In the genomic region with DNA sequence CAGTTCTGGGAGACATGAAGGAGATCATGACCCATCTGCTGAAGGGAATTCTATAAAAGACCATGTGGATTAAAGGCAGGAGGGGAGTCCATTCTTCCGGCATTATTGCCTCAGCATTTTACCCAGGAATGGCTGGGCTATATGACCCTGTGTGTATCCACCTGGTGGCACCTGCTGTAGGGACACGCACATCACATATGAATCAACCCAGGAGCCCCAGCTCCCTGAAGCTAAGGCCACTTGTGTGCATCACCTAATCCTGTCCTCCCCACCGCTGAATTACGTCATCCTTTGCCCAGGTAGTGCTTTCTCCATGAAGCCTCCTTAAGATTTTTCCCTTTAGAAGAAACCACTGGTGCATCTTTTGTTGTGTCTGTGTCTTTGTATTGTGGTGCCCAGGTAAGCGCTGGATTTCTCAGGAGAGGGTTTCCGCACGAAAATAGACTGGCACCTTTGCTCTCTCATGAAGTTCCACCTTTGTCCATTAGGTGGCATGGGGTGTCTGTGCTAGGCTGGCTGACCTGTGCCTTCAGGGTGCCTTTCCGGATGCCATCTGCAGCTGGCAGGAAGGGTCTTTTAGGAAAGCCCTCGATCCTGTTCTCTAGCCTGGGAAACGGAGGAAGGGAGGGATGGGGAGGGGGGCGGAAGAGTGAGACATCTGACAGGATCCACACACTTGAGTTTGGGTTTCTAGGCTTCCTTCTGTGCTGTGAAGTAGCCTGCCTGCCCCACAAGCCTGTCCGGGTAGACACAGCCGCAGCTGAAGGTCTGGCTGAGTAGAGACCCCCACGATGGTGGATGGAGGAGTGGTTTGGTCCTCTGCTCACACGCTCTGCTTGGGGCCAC, we compare ENCODE assay signal across 7 mouse cellular contexts. TPM values are rescaled to one million over a fixed set of nuclear protein-coding genes. Genes with fewer than 3 reads are reported as not detected.
DNase-seq lines count a peak whose midpoint lies in the region; ATAC-seq lines count a peak whose summit lies in the region.

No protein-coding gene starts in this region.

- ATAC-seq in erythroid progenitor cell, adult 5-6 weeks (replicated peaks; ENCODE audit: low FRiP score, poor library complexity, severe bottlenecking), result peak; percentile 70
- peak; percentile 63 to 68 for ATAC-seq in hematopoietic stem cell, adult 5-6 weeks (replicated peaks in 1 of 2; ENCODE audit: insufficient read depth in 1 of 2, low FRiP score in 2 of 2, low TSS enrichment in 1 of 2, low read depth in 1 of 2, poor library complexity in 2 of 2, severe bottlenecking in 2 of 2)

- peak; percentile 73 for DNase-seq in MN1 (ENCODE audit: low spot score)
- peak; percentile 73 for DNase-seq in c-Kit-positive CD71-negative TER-119-negative erythroid progenitor cells, embryonic 14.5 days (ENCODE audit: low read depth)
- peak; percentile 70 to 74 for DNase-seq in layer of hippocampus, postnatal 10 days (ENCODE audit: low spot score in 2 of 2)
- DNase-seq in lung, postnatal 4 days, result peak; percentile 71 to 86
- peak; percentile 59 for DNase-seq in right cerebral cortex, postnatal 14 days

RNA-seq across cellular contexts. Expression of a gene that starts 1.4 kb away (rescaled TPM):
- total RNA-seq in erythroid progenitor cell, adult 5-6 weeks (2015; ENCODE audit: low replicate concordance), result 55.1 and 59.1 TPM in 2 replicates
- total RNA-seq in erythroid progenitor cell, adult 5-6 weeks (2017; ENCODE audit: low replicate concordance), result 48.8 and 49.1 TPM in 2 replicates
- 101 and 126 TPM in 2 replicates for total RNA-seq in hematopoietic stem cell, adult 5-6 weeks (2017)
- total RNA-seq in layer of hippocampus, postnatal 10 days (2021), result 100 to 1,000 TPM; 424 to 481 TPM

RNA-seq across cellular contexts. Expression of a gene that starts 2.3 kb away (rescaled TPM):
- not detected in 2 replicates for total RNA-seq in erythroid progenitor cell, adult 5-6 weeks (2015; ENCODE audit: low replicate concordance)
- not detected in 2 replicates for total RNA-seq in erythroid progenitor cell, adult 5-6 weeks (2017; ENCODE audit: low replicate concordance)
- 0.06 and 0.20 TPM in 2 replicates for total RNA-seq in hematopoietic stem cell, adult 5-6 weeks (2017)
- total RNA-seq in layer of hippocampus, postnatal 10 days (2021), result 1 to 10 TPM; 4.7 to 5.4 TPM

RNA-seq across cellular contexts. Expression of a gene that starts 7.3 kb away (rescaled TPM):
- not detected in 2 replicates for total RNA-seq in erythroid progenitor cell, adult 5-6 weeks (2015; ENCODE audit: low replicate concordance)
- total RNA-seq in erythroid progenitor cell, adult 5-6 weeks (2017; ENCODE audit: low replicate concordance), result not detected in 2 replicates
- total RNA-seq in hematopoietic stem cell, adult 5-6 weeks (2017), result not detected in 2 replicates
- total RNA-seq in layer of hippocampus, postnatal 10 days (2021), result 1 to 10 TPM in 1 of 2 experiments, under 1 TPM in 1; 0.67 to 2.0 TPM

RNA-seq across cellular contexts. Expression of a gene that starts 35.7 kb away (rescaled TPM):
- total RNA-seq in erythroid progenitor cell, adult 5-6 weeks (2015; ENCODE audit: low replicate concordance), result 2.1 and 7.2 TPM in 2 replicates
- total RNA-seq in erythroid progenitor cell, adult 5-6 weeks (2017; ENCODE audit: low replicate concordance), result 3.1 and 4.4 TPM in 2 replicates
- 14.6 and 21.7 TPM in 2 replicates for total RNA-seq in hematopoietic stem cell, adult 5-6 weeks (2017)
- total RNA-seq in layer of hippocampus, postnatal 10 days (2021), result 1 to 10 TPM; 4.8 to 5.2 TPM

RNA-seq across cellular contexts. Expression of a gene that starts 35.9 kb away (rescaled TPM):
- 15.5 and 23.8 TPM in 2 replicates for total RNA-seq in erythroid progenitor cell, adult 5-6 weeks (2015; ENCODE audit: low replicate concordance)
- total RNA-seq in erythroid progenitor cell, adult 5-6 weeks (2017; ENCODE audit: low replicate concordance), result 42.6 and 58.7 TPM in 2 replicates
- total RNA-seq in hematopoietic stem cell, adult 5-6 weeks (2017), result 58.2 and 72.6 TPM in 2 replicates
- 100 to 1,000 TPM; 117 to 123 TPM for total RNA-seq in layer of hippocampus, postnatal 10 days (2021)

Comparison
In these comparisons a context has a peak if more than half of its experiments do, and no peak if none do; other contexts are left out.
1. Peak in every context shown above with its lines: DNase-seq and ATAC-seq.